Mouse (Mus musculus) fat pad, adult 2 months (tissue): ENCODE measurements around the gene Cyp4f37.
"Not testable (repeated sequence)": the region's sequence is repeated elsewhere in the genome, so short reads cannot be mapped to it uniquely, and the experiment has no call there.

Source experiments
- DNase-seq: peaks from one replicate; pipeline ENCODE4 v3.0.0-alpha.2; 2011; ENCODE audit warnings: low read depth, low spot score; ENCODE audit errors: extremely low read depth

Cyp4f37 gene

GRCm38 (mm10) chr17:32621018-32621417, at the start of gene Cyp4f37:
Cyp4f37 (plus strand) TSS chr17:32621309.
- not testable (repeated sequence) for DNase-seq

- DNase-seq, result not testable (repeated sequence)
These were observed 47.8 kb upstream of the Cyp4f37 start for GRCm38 (mm10) chr17:32573286-32573685.

- DNase-seq, result no peak
These were observed 43.5 kb upstream of the Cyp4f37 start for GRCm38 (mm10) chr17:32577496-32578186.

GRCm38 (mm10) chr17:32596494-32596893, 24.6 kb upstream of the Cyp4f37 start:
- no peak for DNase-seq

GRCm38 (mm10) chr17:32608055-32608454, 13.1 kb upstream of the Cyp4f37 start:
- no peak for DNase-seq

GRCm38 (mm10) chr17:32610231-32610630, 10.9 kb upstream of the Cyp4f37 start:
- DNase-seq, result not testable (repeated sequence)

- DNase-seq, result no peak
These were observed 10.2 kb upstream of the Cyp4f37 start for GRCm38 (mm10) chr17:32610896-32611295.

GRCm38 (mm10) chr17:32612417-32612816, 8.7 kb upstream of the Cyp4f37 start:
- no peak for DNase-seq

- DNase-seq, result no peak
These were observed 3.9 kb upstream of the Cyp4f37 start for GRCm38 (mm10) chr17:32617252-32617651.

- DNase-seq, result not testable (repeated sequence)
These were observed 8.6 kb downstream of the Cyp4f37 start for GRCm38 (mm10) chr17:32629726-32630125.

GRCm38 (mm10) chr17:32631936-32632335, 10.8 kb downstream of the Cyp4f37 start:
- no peak for DNase-seq

GRCm38 (mm10) chr17:32634242-32634971, 13.3 kb downstream of the Cyp4f37 start:
- not testable (repeated sequence) for DNase-seq

- no peak for DNase-seq
These were observed 13.8 kb downstream of the Cyp4f37 start for GRCm38 (mm10) chr17:32634972-32635314.

- DNase-seq, result no peak
These were observed 15.2 kb downstream of the Cyp4f37 start for GRCm38 (mm10) chr17:32636341-32636740.

GRCm38 (mm10) chr17:32637151-32637550, 16.0 kb downstream of the Cyp4f37 start:
- DNase-seq, result no peak

- DNase-seq, result no peak
These were observed 25.5 kb downstream of the Cyp4f37 start for GRCm38 (mm10) chr17:32646631-32647030.

GRCm38 (mm10) chr17:32653860-32654259, 32.8 kb downstream of the Cyp4f37 start:
- no peak for DNase-seq

- no peak for DNase-seq
These were observed 35.9 kb downstream of the Cyp4f37 start for GRCm38 (mm10) chr17:32657041-32657440.

GRCm38 (mm10) chr17:32658246-32658645, 37.1 kb downstream of the Cyp4f37 start:
- DNase-seq, result no peak

- no peak for DNase-seq
These were observed 37.6 kb downstream of the Cyp4f37 start, which contains the start of gene Cyp4f40 for GRCm38 (mm10) chr17:32658712-32659111. Cyp4f40 (plus strand) TSS chr17:32658900.

GRCm38 (mm10) chr17:32673976-32674375, 52.9 kb downstream of the Cyp4f37 start:
- no peak for DNase-seq

GRCm38 (mm10) chr17:32676040-32676635, 55.0 kb downstream of the Cyp4f37 start:
- no peak for DNase-seq
